In genomic region chr14:30762131-30762903, GRCm38 (mm10) we compare ENCODE assay signal across 11 mouse cellular contexts.
"Had no signal": no experiment of that assay in that cellular context is flagged by ENCODE, and none has a peak within 500 bp of the region (broad histone marks: within the 10 kb centered on the region; RNA-seq: fewer than 3 reads in every experiment).

No protein-coding gene starts in this region.

- DNase-seq: liver, postnatal 0 days; right cerebral cortex, postnatal 14 days; thymus, adult 2 months; thymus, postnatal 25 days had no signal

- H3K27me3 ChIP-seq: limb, embryonic 12.5 days; midbrain, embryonic 13.5 days; stomach, embryonic 15.5 days had no signal

- H3K27ac ChIP-seq: kidney, postnatal 0 days; layer of hippocampus, adult 2 months; limb, embryonic 12.5 days; midbrain, embryonic 13.5 days; stomach, embryonic 15.5 days had no signal

- ATAC-seq: inflammation-experienced regulatory T-cells, adult 6 months; intestine, postnatal 0 days; midbrain, embryonic 13.5 days had no signal

- H3K36me3 ChIP-seq: limb, embryonic 12.5 days; midbrain, embryonic 13.5 days; stomach, embryonic 15.5 days had no signal

- H3K4me1 ChIP-seq: limb, embryonic 12.5 days; midbrain, embryonic 13.5 days; stomach, embryonic 15.5 days had no signal

- H3K4me2 ChIP-seq: limb, embryonic 12.5 days; midbrain, embryonic 13.5 days; stomach, embryonic 15.5 days had no signal

- H3K4me3 ChIP-seq: layer of hippocampus, adult 2 months; limb, embryonic 12.5 days; midbrain, embryonic 13.5 days; stomach, embryonic 15.5 days had no signal

- H3K9ac ChIP-seq: limb, embryonic 12.5 days; liver, postnatal 0 days; midbrain, embryonic 13.5 days; stomach, embryonic 15.5 days had no signal

- H3K9me3 ChIP-seq: limb, embryonic 12.5 days; midbrain, embryonic 13.5 days; stomach, embryonic 15.5 days had no signal
